Mouse (Mus musculus): ENCODE data around the gene Ephb1. TPM values are rescaled to one million over a fixed set of nuclear protein-coding genes. Genes with fewer than 3 reads are reported as not detected.

Gene Ephb1
- polyA plus RNA-seq, 1 experiment from 2014 or later = 0.87 TPM

GRCm38 (mm10) chr9:102315436-102315835, 39.1 kb downstream of the Ephb1 start:
- no peaks in the 10 kb centered on the region for H3K4me1 ChIP-seq (ENCODE audit: insufficient read depth, low read depth, low read length)
- H3K27me3 ChIP-seq (replicated peaks; ENCODE audit: insufficient read depth, low read length) = no peaks in the 10 kb centered on the region
- no peak overlapping the region for H3K9ac ChIP-seq (replicated peaks; ENCODE audit: low read depth)
- no peak overlapping the region for H3K4me2 ChIP-seq (replicated peaks; ENCODE audit: low read depth, low read length)
- H3K36me3 ChIP-seq (ENCODE audit: insufficient read depth, low read length) = no peaks in the 10 kb centered on the region
- WGBS = 82% methylated on average over 6 of the region's 6 CpGs
- H3K9me3 ChIP-seq (ENCODE audit: low read length) = no peaks in the 10 kb centered on the region
- ATAC-seq = no peak
- no peak overlapping the region for H3K4me3 ChIP-seq (ENCODE audit: low read depth, low read length)
- DNase-seq (ENCODE audit: low spot score) = no peak
- TF ChIP-seq CTCF (IDR thresholded peaks at IDR 0.05) (no peak), EP300 (IDR thresholded peaks at IDR 0.05) (no peak)
- no peak overlapping the region for H3K27ac ChIP-seq (ENCODE audit: low read length)

DNA sequence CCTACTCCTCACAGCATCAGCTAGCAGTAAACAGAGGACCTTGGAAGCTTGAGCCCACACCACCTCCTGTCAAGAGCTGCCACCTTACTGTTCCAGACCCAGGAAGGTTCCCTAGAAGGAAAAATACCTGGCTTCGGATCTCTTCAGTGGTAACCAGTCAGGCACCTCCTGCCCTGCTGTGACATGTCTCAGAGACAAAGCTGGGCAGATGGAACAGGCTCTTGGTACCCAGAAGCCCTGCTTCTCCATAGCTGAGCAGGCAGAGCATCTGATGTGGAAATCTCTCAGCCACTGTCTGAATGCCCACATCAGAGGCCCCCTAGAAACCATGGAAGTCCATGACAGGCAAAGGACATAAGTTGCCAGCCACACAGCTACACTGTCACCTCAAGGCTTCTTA, 39.7 kb downstream of the Ephb1 start:
- H3K36me3 ChIP-seq (ENCODE audit: insufficient read depth, low read length) = no peaks in the 10 kb centered on the region
- H3K4me3 ChIP-seq (ENCODE audit: low read depth, low read length) = no peak overlapping the region
- no peaks in the 10 kb centered on the region for H3K27me3 ChIP-seq (replicated peaks; ENCODE audit: insufficient read depth, low read length)
- no peak overlapping the region for H3K27ac ChIP-seq (ENCODE audit: low read length)
- no peak overlapping the region for H3K4me2 ChIP-seq (replicated peaks; ENCODE audit: low read depth, low read length)
- WGBS = 76% methylated on average over 1 of the region's 1 CpGs
- no peak for DNase-seq (ENCODE audit: low spot score)
- TF ChIP-seq EP300 (IDR thresholded peaks at IDR 0.05) = no peak
- no peak for TF ChIP-seq CTCF (IDR thresholded peaks at IDR 0.05)
- no peak overlapping the region for H3K9ac ChIP-seq (replicated peaks; ENCODE audit: low read depth)
- H3K9me3 ChIP-seq (ENCODE audit: low read length) = no peaks in the 10 kb centered on the region
- no peak for ATAC-seq
- no peaks in the 10 kb centered on the region for H3K4me1 ChIP-seq (ENCODE audit: insufficient read depth, low read depth, low read length)

DNA sequence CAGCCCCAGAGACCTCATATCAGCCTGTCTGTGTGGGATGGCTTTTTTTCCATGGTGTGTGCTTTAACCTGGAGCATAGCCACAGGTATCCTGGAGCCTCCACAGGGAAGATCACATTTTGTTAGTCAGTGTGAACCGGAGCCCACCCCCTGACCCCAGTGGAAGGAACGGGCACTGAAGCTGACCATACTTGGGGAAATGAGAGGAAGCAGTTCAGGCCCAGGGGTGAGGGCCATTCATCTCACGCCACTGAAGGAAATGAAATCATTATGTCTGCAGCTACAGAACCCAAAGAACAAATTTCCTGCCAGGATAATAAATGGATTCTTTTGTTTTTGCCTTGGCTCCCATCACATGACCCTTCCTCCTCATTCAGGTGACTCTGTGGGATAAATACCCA, 44.1 kb downstream of the Ephb1 start:
- whole genome bisulfite sequencing = 43% methylated on average over 3 of the region's 3 CpGs
- no peak overlapping the region for H3K27ac ChIP-seq (ENCODE audit: low read length)
- H3K4me3 ChIP-seq (ENCODE audit: low read depth, low read length) = no peak overlapping the region
- H3K9me3 ChIP-seq (ENCODE audit: low read length) = no peaks in the 10 kb centered on the region
- peak; percentile 56; the same call in 1 of the 2 replicates for ATAC-seq
- H3K9ac ChIP-seq (replicated peaks; ENCODE audit: low read depth) = no peak overlapping the region
- H3K36me3 ChIP-seq (ENCODE audit: insufficient read depth, low read length) = no peaks in the 10 kb centered on the region
- H3K4me2 ChIP-seq (replicated peaks; ENCODE audit: low read depth, low read length) = no peak overlapping the region
- H3K4me1 ChIP-seq (ENCODE audit: insufficient read depth, low read depth, low read length) = no peaks in the 10 kb centered on the region; the same call in 1 of the 2 replicates
- DNase-seq (ENCODE audit: low spot score) = peak; percentile 18
- TF ChIP-seq EP300 (IDR thresholded peaks at IDR 0.05) = no peak
- TF ChIP-seq CTCF (IDR thresholded peaks at IDR 0.05) = no peak
- no peaks in the 10 kb centered on the region for H3K27me3 ChIP-seq (replicated peaks; ENCODE audit: insufficient read depth, low read length)

- DNase-seq (ENCODE audit: low spot score) (no peak), ATAC-seq (no peak)
- Histone ChIP-seq H3K27me3 (replicated peaks; ENCODE audit: insufficient read depth, low read length) (no peaks in the 10 kb centered on the region), H3K9me3 (ENCODE audit: low read length) (no peaks in the 10 kb centered on the region), H3K36me3 (ENCODE audit: insufficient read depth, low read length) (no peaks in the 10 kb centered on the region), H3K9ac (replicated peaks; ENCODE audit: low read depth) (no peak overlapping the region), H3K4me2 (replicated peaks; ENCODE audit: low read depth, low read length) (no peak overlapping the region), H3K4me3 (ENCODE audit: low read depth, low read length) (no peak overlapping the region), H3K27ac (ENCODE audit: low read length) (no peak overlapping the region), H3K4me1 (ENCODE audit: insufficient read depth, low read depth, low read length) (no peaks in the 10 kb centered on the region; the same call in 1 of the 2 replicates)
- TF ChIP-seq EP300 (IDR thresholded peaks at IDR 0.05) = no peak
- TF ChIP-seq CTCF (IDR thresholded peaks at IDR 0.05) = no peak
- WGBS = 88% methylated on average over 7 of the region's 7 CpGs
Observed at GRCm38 (mm10) chr9:102309278-102309677, 45.2 kb downstream of the Ephb1 start.

DNA sequence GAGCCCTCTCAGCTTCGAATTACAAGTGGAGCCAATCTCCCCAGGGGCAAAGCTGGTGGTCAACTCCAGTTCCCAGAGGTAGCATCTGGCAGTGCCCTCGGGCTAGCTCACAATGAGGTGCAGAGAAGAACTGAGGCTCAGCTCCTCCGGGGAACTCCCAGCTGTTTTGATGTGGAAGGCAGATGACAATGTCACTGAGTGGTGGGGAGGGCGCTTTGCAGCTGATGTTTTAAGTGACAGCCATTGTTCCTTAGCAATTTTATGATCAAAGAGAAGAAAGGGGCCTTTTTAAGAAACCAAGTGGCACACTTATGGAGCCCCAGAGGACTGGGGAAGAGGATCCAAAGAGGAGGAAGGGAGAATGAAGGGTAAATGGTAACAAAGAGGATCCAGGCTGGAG, 46.8 kb downstream of the Ephb1 start:
- Histone ChIP-seq H3K9me3 (ENCODE audit: low read length) (no peaks in the 10 kb centered on the region), H3K27ac (ENCODE audit: low read length) (no peak overlapping the region), H3K4me2 (replicated peaks; ENCODE audit: low read depth, low read length) (no peak overlapping the region), H3K27me3 (replicated peaks; ENCODE audit: insufficient read depth, low read length) (no peaks in the 10 kb centered on the region), H3K9ac (replicated peaks; ENCODE audit: low read depth) (no peak overlapping the region), H3K36me3 (ENCODE audit: insufficient read depth, low read length) (no peaks in the 10 kb centered on the region), H3K4me1 (ENCODE audit: insufficient read depth, low read depth, low read length) (no peaks in the 10 kb centered on the region; the same call in 1 of the 2 replicates), H3K4me3 (ENCODE audit: low read depth, low read length) (no peak overlapping the region)
- DNase-seq (ENCODE audit: low spot score) (no peak), ATAC-seq (no peak)
- TF ChIP-seq EP300 (IDR thresholded peaks at IDR 0.05) = no peak
- TF ChIP-seq CTCF (IDR thresholded peaks at IDR 0.05) = no peak
- WGBS = 57% methylated on average over 4 of the region's 4 CpGs

DNA sequence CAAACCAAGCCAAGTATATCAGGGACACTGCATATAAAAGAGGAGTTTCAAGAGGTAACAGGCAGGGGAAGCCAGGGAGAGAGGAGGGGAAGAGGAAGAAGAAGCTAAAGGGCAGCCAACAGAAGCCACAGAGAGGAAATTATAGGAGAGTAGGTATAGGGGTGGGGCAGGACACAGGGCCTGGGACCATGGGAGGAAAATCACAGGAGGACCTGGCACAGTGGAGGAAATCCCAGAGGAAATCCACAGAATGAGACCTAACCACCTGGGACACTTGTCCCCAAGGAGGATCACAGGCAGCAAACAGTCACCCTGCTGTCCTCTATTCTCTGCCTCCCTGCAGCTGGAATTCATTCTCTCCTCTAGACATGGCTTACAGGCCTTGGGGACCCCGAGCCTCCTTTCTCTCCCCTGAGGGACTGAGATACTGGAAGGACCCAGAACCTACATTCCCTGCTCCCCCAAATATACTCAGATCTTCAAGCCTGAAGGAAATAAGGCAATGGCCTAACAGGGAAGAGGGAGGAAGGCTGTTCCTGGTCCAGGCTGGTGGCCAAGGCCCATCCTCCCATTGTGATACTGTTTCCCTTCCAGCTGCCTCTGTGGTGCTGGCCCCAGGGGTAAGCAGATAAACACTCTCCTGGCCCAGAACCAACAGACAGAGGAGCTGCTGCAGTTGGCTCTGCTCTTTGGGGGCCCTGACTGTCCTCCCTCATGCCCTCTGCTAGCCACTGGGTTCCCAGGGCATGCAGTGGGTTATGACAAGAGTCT, 47.7 kb downstream of the Ephb1 start:
- H3K4me2 ChIP-seq (replicated peaks; ENCODE audit: low read depth, low read length) = no peak overlapping the region
- ATAC-seq (peak; percentile 85), DNase-seq (ENCODE audit: low spot score) (peak; percentile 40)
- TF ChIP-seq CTCF (IDR thresholded peaks at IDR 0.05) (no peak), EP300 (IDR thresholded peaks at IDR 0.05) (no peak)
- no peaks in the 10 kb centered on the region for H3K36me3 ChIP-seq (ENCODE audit: insufficient read depth, low read length)
- H3K4me1 ChIP-seq (ENCODE audit: insufficient read depth, low read depth, low read length) = no peaks in the 10 kb centered on the region; the same call in 1 of the 2 replicates
- no peaks in the 10 kb centered on the region for H3K27me3 ChIP-seq (replicated peaks; ENCODE audit: insufficient read depth, low read length)
- no peaks in the 10 kb centered on the region for H3K9me3 ChIP-seq (ENCODE audit: low read length)
- peak overlapping the region; percentile 38; the same call in 1 of the 2 replicates for H3K27ac ChIP-seq (ENCODE audit: low read length)
- no peak overlapping the region for H3K9ac ChIP-seq (replicated peaks; ENCODE audit: low read depth)
- H3K4me3 ChIP-seq (ENCODE audit: low read depth, low read length) = no peak overlapping the region
- 20% methylated on average over 1 of the region's 1 CpGs for WGBS
